Mouse (Mus musculus) embryonic facial prominence, embryonic 14.5 days (tissue): ENCODE measurements at regions not wholly inside any gene's neighbourhood (a gene's known extent, or its start where the extent isn't known, plus 50 kb on each side); places are given as distances from the start of the nearest gene placed in this dataset.

Source experiments
- ATAC-seq: fragments of 200-750 bp; cut with Nextera tagmentation; 2 replicates; pipeline ENCODE4 v1.8.0; 2017; ENCODE audit warnings: low read depth, moderate number of reproducible peaks, moderate TSS enrichment
- DNase-seq: peaks from one replicate; pipeline ENCODE4 v3.0.0-alpha.2; 2015; ENCODE audit warnings: low spot score
- H3K27ac ChIP-seq: fragments of 300-500 bp; sonication (generic); replicated peaks from 2 replicates; pipeline ENCODE4 v1.5.1; 2014; ENCODE audit warnings: low read depth, mild to moderate bottlenecking, low read length, moderate library complexity
- H3K27me3 ChIP-seq: fragments of 300-500 bp; sonication (generic); replicated peaks from 2 replicates; pipeline ENCODE4 v1.6.1; 2014; ENCODE audit warnings: low read length; ENCODE audit not compliant: control insufficient read depth, insufficient read depth
- H3K36me3 ChIP-seq: fragments of 300-500 bp; sonication (generic); 2 replicates; pipeline ENCODE4 v1.6.1; 2014; ENCODE audit warnings: low read length, mixed read lengths; ENCODE audit not compliant: control insufficient read depth, insufficient read depth
- H3K4me1 ChIP-seq: fragments of 300-500 bp; sonication (generic); 2 replicates; pipeline ENCODE4 v1.6.1; 2014; ENCODE audit warnings: antibody characterized with exemption, low read length; ENCODE audit not compliant: control insufficient read depth, insufficient read depth
- H3K4me2 ChIP-seq: fragments of 300-500 bp; sonication (generic); 2 replicates; pipeline ENCODE4 v1.6.1; 2014; ENCODE audit warnings: low read depth, mild to moderate bottlenecking, low read length, moderate library complexity, mixed read lengths
- H3K4me3 ChIP-seq: fragments of 300-500 bp; sonication (generic); 2 replicates; pipeline ENCODE4 v1.5.1; 2014; ENCODE audit warnings: low read depth, mild to moderate bottlenecking, low read length
- H3K9ac ChIP-seq: fragments of 300-500 bp; sonication (generic); 2 replicates; pipeline ENCODE4 v1.6.1; 2014; ENCODE audit warnings: low read depth, mild to moderate bottlenecking, low read length, moderate library complexity, mixed read lengths
- H3K9me3 ChIP-seq: fragments of 300-500 bp; sonication (generic); 2 replicates; pipeline ENCODE4 v1.6.1; 2016; ENCODE audit warnings: low read length; ENCODE audit not compliant: control insufficient read depth
- WGBS: fragments of 180-500 bp; shearing (Covaris S2); extraction: QIAGEN DNeasy Blood & Tissue Kit; methylation state at CpG from one replicate; pipeline ENCODE4 v1.1.7; 2014; 5-methylcytosine and 5-hydroxymethylcytosine counted together

- Histone ChIP-seq H3K9ac (no peak overlapping the region), H3K4me2 (no peak overlapping the region), H3K36me3 (no peaks in the 10 kb centered on the region), H3K9me3 (0 out of 2 replicates have a peak, but pooled peaks cover 6% of the 10 kb centered on the region), H3K4me1 (peaks cover 10% of the 10 kb centered on the region; the same call in 1 of the 2 replicates), H3K27ac (no peak overlapping the region), H3K4me3 (no peak overlapping the region), H3K27me3 (no peaks in the 10 kb centered on the region)
- DNase-seq = no peak
- no peak for ATAC-seq
- WGBS = 62% methylated on average over 6 of the region's 6 CpGs
Measured at GRCm38 (mm10) chr7:72538288-72538687, 231.9 kb upstream of the Mctp2 start.

GRCm38 (mm10) chr7:72539915-72540314 is 233.5 kb upstream of the Mctp2 start:
- Histone ChIP-seq H3K9me3 (0 out of 2 replicates have a peak, but pooled peaks cover 6% of the 10 kb centered on the region), H3K36me3 (no peaks in the 10 kb centered on the region), H3K27me3 (no peaks in the 10 kb centered on the region), H3K4me2 (no peak overlapping the region), H3K9ac (no peak overlapping the region), H3K27ac (0 out of 2 replicates have a peak overlapping the region, but pooled peaks have one; percentile 28), H3K4me1 (peaks cover 10% of the 10 kb centered on the region; the same call in 1 of the 2 replicates), H3K4me3 (no peak overlapping the region)
- DNase-seq (no peak), ATAC-seq (no peak)

- ATAC-seq = peak; percentile 81
Measured at GRCm38 (mm10) chr7:72541521-72542478, 235.4 kb upstream of the Mctp2 start.

DNA sequence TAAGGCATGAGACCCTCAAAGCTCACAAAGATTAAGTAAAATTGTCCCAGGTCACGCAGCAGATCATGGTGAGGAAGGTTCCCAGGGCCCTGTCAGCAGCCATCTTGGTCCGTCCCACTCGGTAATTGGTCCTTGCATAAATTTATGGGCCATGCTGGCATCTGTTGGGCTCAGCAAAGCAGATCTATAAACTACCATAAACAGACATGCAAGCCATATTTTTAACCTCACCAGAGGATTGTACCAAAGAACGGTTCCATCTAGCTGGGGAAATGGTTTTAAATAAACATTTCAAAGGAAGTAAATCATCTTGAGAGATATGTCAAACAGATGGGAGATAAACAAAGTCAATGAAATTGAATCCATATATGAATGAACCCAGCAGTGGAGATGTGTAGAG is 237.1 kb upstream of the Mctp2 start:
- 74% methylated on average over 4 of the region's 4 CpGs for WGBS
- DNase-seq (no peak), ATAC-seq (no peak)

More at GRCm38 (mm10) chr7:72541521-72542478, 235.4 kb upstream of the Mctp2 start:
- whole genome bisulfite sequencing = 30% methylated on average over 14 of the region's 14 CpGs
- no peaks in the 10 kb centered on the region for H3K27me3 ChIP-seq
- H3K36me3 ChIP-seq = no peaks in the 10 kb centered on the region
- DNase-seq = peak; percentile 83
- no peaks in the 10 kb centered on the region for H3K9me3 ChIP-seq
- H3K4me3 ChIP-seq = no peak overlapping the region
- H3K4me2 ChIP-seq = peak overlapping the region; percentile 5
- peak overlapping the region; percentile 54 for H3K27ac ChIP-seq
- H3K9ac ChIP-seq = peak overlapping the region; percentile 16; the same call in 1 of the 2 replicates
- H3K4me1 ChIP-seq = peaks cover 10% of the 10 kb centered on the region; the same call in 1 of the 2 replicates

GRCm38 (mm10) chr7:72543946-72544345 is 237.5 kb upstream of the Mctp2 start:
- no peaks in the 10 kb centered on the region for H3K27me3 ChIP-seq
- H3K4me3 ChIP-seq = no peak overlapping the region
- no peak overlapping the region for H3K27ac ChIP-seq
- H3K9ac ChIP-seq = no peak overlapping the region
- H3K9me3 ChIP-seq = peaks cover 6% of the 10 kb centered on the region; the same call in 1 of the 2 replicates
- H3K4me2 ChIP-seq = no peak overlapping the region
- 51% methylated on average over 4 of the region's 4 CpGs for WGBS
- H3K4me1 ChIP-seq = peaks cover 10% of the 10 kb centered on the region; the same call in 1 of the 2 replicates
- ATAC-seq = no peak
- DNase-seq = peak; percentile 71
- H3K36me3 ChIP-seq = no peaks in the 10 kb centered on the region

More for the DNA sequence above, 237.1 kb upstream of the Mctp2 start:
- no peak overlapping the region for H3K4me2 ChIP-seq
- no peaks in the 10 kb centered on the region for H3K27me3 ChIP-seq
- H3K36me3 ChIP-seq = no peaks in the 10 kb centered on the region
- H3K27ac ChIP-seq = no peak overlapping the region
- H3K9ac ChIP-seq = no peak overlapping the region
- H3K4me1 ChIP-seq = peaks cover 10% of the 10 kb centered on the region; the same call in 1 of the 2 replicates
- peaks cover 6% of the 10 kb centered on the region; the same call in 1 of the 2 replicates for H3K9me3 ChIP-seq
- H3K4me3 ChIP-seq = no peak overlapping the region

DNA sequence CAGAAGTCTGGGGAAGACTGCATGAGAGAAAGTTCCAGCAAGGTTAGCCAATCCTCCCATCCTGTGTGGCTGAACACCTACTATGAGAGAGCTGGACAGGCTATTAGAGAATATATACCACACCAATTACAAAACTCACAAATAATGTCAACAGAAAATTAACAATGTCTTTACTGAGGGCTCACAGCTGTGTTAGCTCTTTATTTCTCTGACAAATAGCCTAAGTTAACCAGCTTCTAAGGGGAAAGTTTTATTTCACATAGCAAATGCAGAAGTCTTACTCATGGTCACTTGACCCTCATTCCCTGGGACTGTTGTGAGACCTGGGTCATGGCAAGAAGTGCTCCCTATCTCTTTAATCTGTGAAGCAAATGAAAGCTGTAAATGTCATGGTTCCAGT is 261.0 kb upstream of the Mctp2 start:
- ATAC-seq = no peak
- Histone ChIP-seq H3K9ac (no peak overlapping the region), H3K36me3 (no peaks in the 10 kb centered on the region), H3K4me2 (no peak overlapping the region), H3K4me3 (no peak overlapping the region), H3K9me3 (no peaks in the 10 kb centered on the region), H3K4me1 (no peaks in the 10 kb centered on the region), H3K27ac (no peak overlapping the region), H3K27me3 (no peaks in the 10 kb centered on the region)
- no peak for DNase-seq

DNA sequence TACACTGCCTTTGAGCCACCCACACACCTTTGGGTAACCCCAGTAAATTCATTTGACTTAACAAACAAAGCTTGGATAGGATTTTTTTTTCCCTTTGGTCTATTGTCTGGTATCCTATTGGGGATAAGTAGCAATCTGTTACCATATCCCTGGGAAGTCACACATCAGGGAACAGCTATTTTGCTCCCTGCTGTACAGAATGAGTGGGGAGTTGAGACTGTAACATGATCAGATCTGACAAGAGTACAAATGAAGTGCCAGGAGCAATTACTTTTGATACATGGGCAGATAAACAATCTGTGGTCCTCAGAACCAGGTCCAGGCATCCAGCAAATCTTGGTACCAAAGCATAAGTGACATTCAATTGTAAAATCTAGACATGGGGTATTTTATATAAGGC is 262.8 kb upstream of the Mctp2 start:
- ATAC-seq (0 out of 2 replicates have a peak, but pooled peaks have one; percentile 67), DNase-seq (peak; percentile 28)
- Histone ChIP-seq H3K36me3 (no peaks in the 10 kb centered on the region), H3K27ac (no peak overlapping the region), H3K4me2 (no peak overlapping the region), H3K9ac (no peak overlapping the region), H3K9me3 (no peaks in the 10 kb centered on the region), H3K27me3 (no peaks in the 10 kb centered on the region), H3K4me1 (no peaks in the 10 kb centered on the region), H3K4me3 (no peak overlapping the region)

- Histone ChIP-seq H3K4me1 (no peaks in the 10 kb centered on the region), H3K4me3 (no peak overlapping the region), H3K27ac (no peak overlapping the region), H3K9me3 (no peaks in the 10 kb centered on the region), H3K27me3 (no peaks in the 10 kb centered on the region), H3K36me3 (no peaks in the 10 kb centered on the region), H3K4me2 (no peak overlapping the region), H3K9ac (no peak overlapping the region)
- DNase-seq (peak; percentile 32), ATAC-seq (no peak)
- WGBS = 71% methylated on average over 1 of the region's 1 CpGs
Measured at GRCm38 (mm10) chr7:72574316-72574715, 267.9 kb upstream of the Mctp2 start.
